Comparison of ENCODE assay signal across 19 mouse cellular contexts in genomic region chr1:194637391-194638304, GRCm38 (mm10). TPM values are rescaled to one million over a fixed set of nuclear protein-coding genes. Genes with fewer than 3 reads are reported as not detected.
DNase-seq lines count a peak whose midpoint lies in the region; ATAC-seq lines count a peak whose summit lies in the region.
"Had no signal": no experiment of that assay in that cellular context is flagged by ENCODE, and none has a peak within 500 bp of the region (broad histone marks: within the 10 kb centered on the region; RNA-seq: fewer than 3 reads in every experiment).

No protein-coding gene starts in this region.

- H3K27ac ChIP-seq in embryonic facial prominence, embryonic 10.5 days (replicated peaks), result 0 out of 2 replicates have a peak overlapping the region, but pooled peaks have one; percentile 35
- peak overlapping the region; percentile 78 for H3K27ac ChIP-seq in forebrain, embryonic 16.5 days (ENCODE audit: low read length)
- H3K27ac ChIP-seq in midbrain, embryonic 12.5 days (replicated peaks), result 0 out of 2 replicates have a peak overlapping the region, but pooled peaks have one; percentile 11
- H3K27ac ChIP-seq: embryonic facial prominence, embryonic 15.5 days; liver, embryonic 15.5 days had no signal

- DNase-seq in heart, adult 11 months, result peak; percentile 41
- DNase-seq in heart, postnatal 36 days, result no peak
- DNase-seq in embryonic facial prominence, embryonic 10.5 days (ENCODE audit: low spot score), result no peak
- no peak for DNase-seq in right cerebral cortex, postnatal 14 days
- no peak for DNase-seq in adrenal gland, adult 8-10 months
- DNase-seq in gastrocnemius, postnatal 10 days, result no peak
- DNase-seq: adrenal gland, postnatal 14 days; cerebellum, adult 18-20 months; gastrocnemius, postnatal 25 days; kidney, adult 11 months; kidney, postnatal 10 days; retina, postnatal 1 day had no signal

- intact Hi-C loops in heart, postnatal 36 days (cut with DNase I), result no loop called here

- peaks cover 57% of the 10 kb centered on the region for H3K4me1 ChIP-seq in embryonic facial prominence, embryonic 10.5 days
- peaks cover 50% of the 10 kb centered on the region for H3K4me1 ChIP-seq in forebrain, embryonic 16.5 days (replicated peaks; ENCODE audit: control insufficient read depth, insufficient read depth, low read length)
- peaks cover 32% of the 10 kb centered on the region for H3K4me1 ChIP-seq in midbrain, embryonic 12.5 days
- H3K4me1 ChIP-seq: liver, embryonic 15.5 days had no signal

- no peak overlapping the region for H3K9ac ChIP-seq in forebrain, embryonic 16.5 days (replicated peaks; ENCODE audit: low read depth, low read length)
- H3K9ac ChIP-seq in midbrain, embryonic 12.5 days (replicated peaks), result no peak overlapping the region
- H3K9ac ChIP-seq: embryonic facial prominence, embryonic 15.5 days; liver, embryonic 15.5 days had no signal

- H3K36me3 ChIP-seq in embryonic facial prominence, embryonic 10.5 days (replicated peaks), result no peaks in the 10 kb centered on the region
- H3K36me3 ChIP-seq in forebrain, embryonic 16.5 days (ENCODE audit: control insufficient read depth, insufficient read depth), result no peaks in the 10 kb centered on the region
- no peaks in the 10 kb centered on the region for H3K36me3 ChIP-seq in midbrain, embryonic 12.5 days
- H3K36me3 ChIP-seq: embryonic facial prominence, embryonic 15.5 days; liver, embryonic 15.5 days had no signal

- H3K4me2 ChIP-seq in forebrain, embryonic 16.5 days (ENCODE audit: low read length), result no peak overlapping the region
- 0 out of 2 replicates have a peak overlapping the region, but pooled peaks have one; percentile 6 for H3K4me2 ChIP-seq in midbrain, embryonic 12.5 days (replicated peaks)
- H3K4me2 ChIP-seq: embryonic facial prominence, embryonic 15.5 days; heart, embryonic 11.5 days; liver, embryonic 15.5 days had no signal

- WGBS in embryonic facial prominence, embryonic 10.5 days, result 15% methylated on average over 5 of the region's 5 CpGs
- WGBS in forebrain, embryonic 16.5 days, result 7% methylated on average over 5 of the region's 5 CpGs
- 15% methylated on average over 5 of the region's 5 CpGs for WGBS in midbrain, embryonic 12.5 days

- no peaks in the 10 kb centered on the region for H3K27me3 ChIP-seq in embryonic facial prominence, embryonic 10.5 days (replicated peaks; ENCODE audit: low read depth, poor library complexity, severe bottlenecking)
- no peaks in the 10 kb centered on the region for H3K27me3 ChIP-seq in forebrain, embryonic 16.5 days (replicated peaks; ENCODE audit: control insufficient read depth, insufficient read depth, low read length)
- no peaks in the 10 kb centered on the region for H3K27me3 ChIP-seq in midbrain, embryonic 12.5 days
- H3K27me3 ChIP-seq: embryonic facial prominence, embryonic 15.5 days; liver, embryonic 15.5 days had no signal

- no peak overlapping the region for H3K4me3 ChIP-seq in embryonic facial prominence, embryonic 10.5 days
- H3K4me3 ChIP-seq in forebrain, embryonic 16.5 days (replicated peaks; ENCODE audit: low read length), result no peak overlapping the region
- H3K4me3 ChIP-seq in midbrain, embryonic 12.5 days, result no peak overlapping the region
- H3K4me3 ChIP-seq: embryonic facial prominence, embryonic 15.5 days; liver, embryonic 15.5 days; myocyte had no signal

- no peaks in the 10 kb centered on the region for H3K9me3 ChIP-seq in embryonic facial prominence, embryonic 10.5 days
- no peaks in the 10 kb centered on the region for H3K9me3 ChIP-seq in forebrain, embryonic 16.5 days (ENCODE audit: control insufficient read depth, low read length)
- H3K9me3 ChIP-seq in midbrain, embryonic 12.5 days, result no peaks in the 10 kb centered on the region
- H3K9me3 ChIP-seq: embryonic facial prominence, embryonic 15.5 days; liver, embryonic 15.5 days had no signal

- ATAC-seq in forebrain, embryonic 16.5 days, result peak; percentile 93
- peak; percentile 87 for ATAC-seq in midbrain, embryonic 12.5 days (ENCODE audit: low FRiP score, low read depth)
- ATAC-seq: lung, postnatal 0 days had no signal

RNA-seq across cellular contexts. Expression of gene Plxna2, which starts 19.6 kb away (rescaled TPM):
- total RNA-seq in heart, postnatal 36 days (2021), result 10 to 100 TPM; 24.1 to 31.9 TPM
- polyA plus RNA-seq in embryonic facial prominence, embryonic 10.5 days (2016; fragmentation: Nextera tagmentation; extraction: Ambion mirVana), result 12.9 and 15.3 TPM in 2 replicates
- 76.0 and 80.3 TPM in 2 replicates for polyA plus RNA-seq in forebrain, embryonic 16.5 days (2015; fragmentation: Nextera tagmentation; extraction: Ambion mirVana)
- polyA plus RNA-seq in midbrain, embryonic 12.5 days (2016; fragmentation: Nextera tagmentation; extraction: Ambion mirVana), result 19.0 and 19.3 TPM in 2 replicates
- 10 to 100 TPM in 2 of 4 experiments, 1 to 10 TPM in 2; 7.6 to 13.4 (median 10.7) TPM for total RNA-seq in adrenal gland, adult 8-10 months (2022)
- total RNA-seq in gastrocnemius, postnatal 10 days (2021), result 10 to 100 TPM; 15.8 to 20.0 TPM

Comparison
In these comparisons a context has a peak if more than half of its experiments do, and no peak if none do; other contexts are left out.
1. H3K27ac ChIP-seq: peak in every context shown above with its lines; median percentile 78 in forebrain, embryonic 16.5 days; 35 in embryonic facial prominence, embryonic 10.5 days; 11 in midbrain, embryonic 12.5 days.